Mouse (Mus musculus): ENCODE results near the gene Rnf114.

Rnf114 gene

GRCm38 (mm10) chr2:167564551-167565311, 72.3 kb downstream of the Rnf114 start:
- DNase-seq (ENCODE audit: low spot score in 2 of 2), result no peak

GRCm38 (mm10) chr2:167565312-167565656, 72.8 kb downstream of the Rnf114 start:
- DNase-seq (ENCODE audit: low spot score in 2 of 2), result no peak

- DNase-seq (ENCODE audit: low spot score in 2 of 2), result no peak
Observed at GRCm38 (mm10) chr2:167565682-167566081, 73.2 kb downstream of the Rnf114 start.
